Mouse (Mus musculus) bone marrow, adult 2 months (tissue): Measurements from ENCODE around the gene Adgrb2.

Source experiments
- CTCF ChIP-seq: fragments of 200-500 bp; IDR thresholded peaks from 2 replicates; pipeline ENCODE4 v1.5.1; 2011; ENCODE audit warnings: low read length, control low read depth; ENCODE audit not compliant: control insufficient read depth, insufficient read depth
- POLR2A ChIP-seq: fragments of 200-500 bp; IDR thresholded peaks from 2 replicates; pipeline ENCODE4 v1.6.1; 2011; ENCODE audit warnings: low read depth, mild to moderate bottlenecking, control low read depth, low read length, borderline replicate concordance; ENCODE audit not compliant: control insufficient read depth

- no peak for TF ChIP-seq CTCF
- no peak for TF ChIP-seq POLR2A
Observed at GRCm38 (mm10) chr4:130060937-130061336, 76.3 kb downstream of the Adgrb2 start.
